Mouse (Mus musculus): ENCODE measurements around the gene Nfe2l2. TPM values are rescaled to one million over a fixed set of nuclear protein-coding genes. Genes with fewer than 3 reads are reported as not detected.

Nfe2l2 gene
- total and polyA plus RNA-seq, 2 experiments from 2014 or later: 8.9 to 11.3 TPM

GRCm38 (mm10) chr2:75632721-75633181 lies 71.7 kb downstream of the Nfe2l2 start:
- Histone ChIP-seq H3K4me1 (ENCODE audit: insufficient read depth, low read length) (no peaks in the 10 kb centered on the region), H3K9me3 (ENCODE audit: low read length) (no peaks in the 10 kb centered on the region), H3K36me3 (ENCODE audit: insufficient read depth, low read length) (no peaks in the 10 kb centered on the region), H3K4me2 (ENCODE audit: low read depth, low read length, poor library complexity, severe bottlenecking) (no peak overlapping the region), H3K4me3 (ENCODE audit: low read depth, low read length) (no peak overlapping the region), H3K27ac (ENCODE audit: low read depth, low read length) (no peak overlapping the region), H3K9ac (replicated peaks; ENCODE audit: low read length, poor library complexity, severe bottlenecking) (no peak overlapping the region), H3K27me3 (ENCODE audit: insufficient read depth, low read length) (no peaks in the 10 kb centered on the region)
- WGBS: 93% methylated on average over 12 of the region's 12 CpGs
- TF ChIP-seq CTCF (IDR thresholded peaks at IDR 0.05): no peak
- DNase-seq (ENCODE audit: low spot score): no peak
- no peak for ATAC-seq (ENCODE audit: low FRiP score)

GRCm38 (mm10) chr2:75632043-75632442 lies 72.4 kb downstream of the Nfe2l2 start:
- no peak for TF ChIP-seq CTCF (IDR thresholded peaks at IDR 0.05)
- DNase-seq (ENCODE audit: low spot score) (no peak), ATAC-seq (ENCODE audit: low FRiP score) (no peak)
- Histone ChIP-seq H3K27me3 (ENCODE audit: insufficient read depth, low read length) (no peaks in the 10 kb centered on the region), H3K36me3 (ENCODE audit: insufficient read depth, low read length) (no peaks in the 10 kb centered on the region), H3K9ac (replicated peaks; ENCODE audit: low read length, poor library complexity, severe bottlenecking) (no peak overlapping the region), H3K4me3 (ENCODE audit: low read depth, low read length) (no peak overlapping the region), H3K4me1 (ENCODE audit: insufficient read depth, low read length) (no peaks in the 10 kb centered on the region), H3K4me2 (ENCODE audit: low read depth, low read length, poor library complexity, severe bottlenecking) (no peak overlapping the region), H3K27ac (ENCODE audit: low read depth, low read length) (no peak overlapping the region), H3K9me3 (ENCODE audit: low read length) (no peaks in the 10 kb centered on the region)
- WGBS: 83% methylated on average over 6 of the region's 6 CpGs

- TF ChIP-seq CTCF (IDR thresholded peaks at IDR 0.05): no peak
These were observed 73.0 kb downstream of the Nfe2l2 start for GRCm38 (mm10) chr2:75631421-75631820.

GRCm38 (mm10) chr2:75628487-75628886 lies 76.0 kb downstream of the Nfe2l2 start:
- TF ChIP-seq CTCF (IDR thresholded peaks at IDR 0.05): no peak
- 93% methylated on average over 8 of the region's 8 CpGs for WGBS
- Histone ChIP-seq H3K27ac (ENCODE audit: low read depth, low read length) (no peak overlapping the region), H3K4me1 (ENCODE audit: insufficient read depth, low read length) (no peaks in the 10 kb centered on the region), H3K36me3 (ENCODE audit: insufficient read depth, low read length) (no peaks in the 10 kb centered on the region), H3K4me2 (ENCODE audit: low read depth, low read length, poor library complexity, severe bottlenecking) (no peak overlapping the region), H3K4me3 (ENCODE audit: low read depth, low read length) (no peak overlapping the region), H3K9ac (replicated peaks; ENCODE audit: low read length, poor library complexity, severe bottlenecking) (no peak overlapping the region), H3K9me3 (ENCODE audit: low read length) (no peaks in the 10 kb centered on the region), H3K27me3 (ENCODE audit: insufficient read depth, low read length) (no peaks in the 10 kb centered on the region)
- DNase-seq (ENCODE audit: low spot score) (no peak), ATAC-seq (ENCODE audit: low FRiP score) (no peak)

More at GRCm38 (mm10) chr2:75631421-75631820, 73.0 kb downstream of the Nfe2l2 start:
- DNase-seq (ENCODE audit: low spot score) (no peak), ATAC-seq (ENCODE audit: low FRiP score) (no peak)
- no peaks in the 10 kb centered on the region for H3K36me3 ChIP-seq (ENCODE audit: insufficient read depth, low read length)
- WGBS: 89% methylated on average over 6 of the region's 6 CpGs
- no peak overlapping the region for H3K4me2 ChIP-seq (ENCODE audit: low read depth, low read length, poor library complexity, severe bottlenecking)
- no peaks in the 10 kb centered on the region for H3K4me1 ChIP-seq (ENCODE audit: insufficient read depth, low read length)
- no peak overlapping the region for H3K27ac ChIP-seq (ENCODE audit: low read depth, low read length)
- no peak overlapping the region for H3K4me3 ChIP-seq (ENCODE audit: low read depth, low read length)
- no peaks in the 10 kb centered on the region for H3K9me3 ChIP-seq (ENCODE audit: low read length)
- H3K27me3 ChIP-seq (ENCODE audit: insufficient read depth, low read length): no peaks in the 10 kb centered on the region
- no peak overlapping the region for H3K9ac ChIP-seq (replicated peaks; ENCODE audit: low read length, poor library complexity, severe bottlenecking)

- H3K36me3 ChIP-seq (ENCODE audit: insufficient read depth, low read length): no peaks in the 10 kb centered on the region
- TF ChIP-seq CTCF (IDR thresholded peaks at IDR 0.05): no peak
- H3K27ac ChIP-seq (ENCODE audit: low read depth, low read length): no peak overlapping the region
- no peak overlapping the region for H3K4me3 ChIP-seq (ENCODE audit: low read depth, low read length)
- no peaks in the 10 kb centered on the region for H3K9me3 ChIP-seq (ENCODE audit: low read length)
- no peak for DNase-seq (ENCODE audit: low spot score)
- H3K4me2 ChIP-seq (ENCODE audit: low read depth, low read length, poor library complexity, severe bottlenecking): no peak overlapping the region
- WGBS: 71% methylated on average over 6 of the region's 6 CpGs
- ATAC-seq (ENCODE audit: low FRiP score): no peak
- H3K4me1 ChIP-seq (ENCODE audit: insufficient read depth, low read length): no peaks in the 10 kb centered on the region
- H3K27me3 ChIP-seq (ENCODE audit: insufficient read depth, low read length): no peaks in the 10 kb centered on the region
- no peak overlapping the region for H3K9ac ChIP-seq (replicated peaks; ENCODE audit: low read length, poor library complexity, severe bottlenecking)
These were observed 77.6 kb downstream of the Nfe2l2 start for GRCm38 (mm10) chr2:75626597-75627440.

Small RNA genes lying within 50 kb of the gene (microRNA-seq; reads per million reads assigned to microRNA genes)
- not detected for gene Gm24574 (ENCODE audit: borderline number of aligned reads)

Other genes starting within 250 kb of the Nfe2l2 start
- 83.7 and 116 TPM in 2 replicates for gene Hnrnpa3, start 45.4 kb downstream of the Nfe2l2 start, total RNA-seq (2014; rRNA removed)
- 87.7 and 96.6 TPM in 2 replicates for gene Hnrnpa3, start 45.4 kb downstream of the Nfe2l2 start, polyA plus RNA-seq (2015; fragmentation: Nextera tagmentation; extraction: Ambion mirVana)
- gene Agps, start 127.5 kb upstream of the Nfe2l2 start, total RNA-seq (2014; rRNA removed): 37.9 and 53.5 TPM in 2 replicates
- gene Agps, start 127.5 kb upstream of the Nfe2l2 start, polyA plus RNA-seq (2015; fragmentation: Nextera tagmentation; extraction: Ambion mirVana): 13.1 and 17.1 TPM in 2 replicates
- gene Ttc30b, start 233.9 kb upstream of the Nfe2l2 start, total RNA-seq (2014; rRNA removed): 29.1 and 30.8 TPM in 2 replicates
- gene Ttc30b, start 233.9 kb upstream of the Nfe2l2 start, polyA plus RNA-seq (2015; fragmentation: Nextera tagmentation; extraction: Ambion mirVana): 18.7 and 19.3 TPM in 2 replicates

All from midbrain, postnatal 0 days (tissue).